In the genomic region with DNA sequence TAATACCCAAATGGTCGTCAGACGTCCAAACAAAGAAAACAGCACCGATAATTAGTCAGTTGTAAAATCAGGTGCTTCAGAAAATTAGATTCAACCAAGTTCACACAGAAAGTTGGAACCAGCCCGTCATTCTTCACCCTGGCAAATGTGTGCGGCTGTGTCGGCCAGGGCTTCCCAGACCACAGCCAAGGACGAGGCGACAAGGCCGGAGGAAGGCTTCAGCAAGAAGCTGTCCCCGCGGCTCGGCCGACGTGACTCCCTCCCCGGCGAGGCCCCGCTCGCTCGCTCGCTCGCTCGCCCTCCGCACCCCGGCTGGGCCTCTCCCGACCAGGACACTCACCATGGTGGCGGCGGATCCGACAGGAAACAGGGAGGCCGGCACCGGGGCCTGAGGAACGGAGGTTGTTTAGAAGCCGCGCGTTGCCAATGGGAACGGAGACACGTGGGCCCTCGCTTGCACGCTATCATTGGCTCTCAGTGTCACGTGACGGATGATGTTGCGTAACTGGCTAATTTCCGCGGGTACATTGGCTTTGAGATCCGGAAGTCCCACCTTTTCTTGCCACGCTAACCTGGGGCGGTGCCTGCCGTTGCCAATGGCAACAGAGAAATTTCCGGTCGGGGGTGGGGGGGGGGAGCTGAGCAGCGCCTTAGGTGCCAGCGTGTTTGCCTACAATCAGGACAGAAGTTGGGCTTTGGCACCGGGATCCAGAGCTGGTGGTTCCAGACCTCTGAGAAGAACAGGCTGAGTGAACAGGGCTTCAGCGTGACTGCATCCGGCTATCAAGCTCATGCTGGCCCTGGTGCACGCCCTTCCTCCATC, we compare ENCODE assay signal across 8 mouse cellular contexts. TPM values are rescaled to one million over a fixed set of nuclear protein-coding genes. Genes with fewer than 3 reads are reported as not detected.
DNase-seq lines count a peak whose midpoint lies in the region; ATAC-seq and TF ChIP-seq lines count a peak whose summit lies in the region.

A gene (minus strand): TSS at position 512 of the 823 bp plus-strand sequence.

- ATAC-seq in Patski: peak; percentile 96
- peak; percentile 100 for ATAC-seq in hindbrain, embryonic 13.5 days (ENCODE audit: low FRiP score)

- WGBS in hindbrain, embryonic 13.5 days: 1% methylated on average over 52 of the region's 55 CpGs

- CTCF ChIA-PET in Patski (lab: Charles Lee): interaction anchor here (1.2 kb wide), 1 partner anchor 10 kb away, joined by 3 read pairs; no protein-coding TSS in a partner anchor

- H3K36me3 ChIP-seq in hindbrain, embryonic 13.5 days: no peaks in the 10 kb centered on the region

- peak within 1 kb of the TSS; percentile 74 for H3K4me2 ChIP-seq in hindbrain, embryonic 13.5 days

- H3K4me3 ChIP-seq in hindbrain, embryonic 13.5 days: peak within 1 kb of the TSS; percentile 62

- H3K9ac ChIP-seq in hindbrain, embryonic 13.5 days: peak within 1 kb of the TSS; percentile 75

- peak; percentile 92 for DNase-seq in Patski (ENCODE audit: low read depth, low spot score)
- DNase-seq in cerebellum, postnatal 14 days: peak; percentile 96 to 97
- DNase-seq in frontal cortex, postnatal 14 days (ENCODE audit: low spot score in 2 of 2): peak; percentile 94 to 95
- peak; percentile 80 to 87 for DNase-seq in layer of hippocampus, postnatal 25 days (ENCODE audit: extremely low spot score in 1 of 2, low spot score in 1 of 2)
- DNase-seq in lung, postnatal 25 days (ENCODE audit: low spot score): peak; percentile 98
- DNase-seq in retina, embryonic 14.5 days (ENCODE audit: low spot score): peak; percentile 99
- peak; percentile 93 for DNase-seq in thymus, postnatal 4 days

- H3K27ac ChIP-seq in hindbrain, embryonic 13.5 days: peak within 1 kb of the TSS; percentile 69

- peaks cover 9% of the 10 kb centered on the region for H3K27me3 ChIP-seq in Patski
- no peaks in the 10 kb centered on the region for H3K27me3 ChIP-seq in hindbrain, embryonic 13.5 days

- H3K4me1 ChIP-seq in hindbrain, embryonic 13.5 days (replicated peaks): peaks cover 14% of the 10 kb centered on the region

- H3K9me3 ChIP-seq in hindbrain, embryonic 13.5 days: no peaks in the 10 kb centered on the region

- no peak for TF ChIP-seq CTCF in Patski (IDR thresholded peaks at IDR 0.05)

- POLR2A ChIA-PET in Patski (lab: Charles Lee): no interaction called here

- in situ Hi-C loops in Patski (cut with MboI; ENCODE audit: low pct_unique_long_range_greater_than_20kb): no loop called here

RNA-seq across cellular contexts. Expression of the gene that starts here (rescaled TPM):
- 71.0 TPM for polyA plus RNA-seq in Patski (2021)
- 57.2 and 60.3 TPM in 2 replicates for polyA plus RNA-seq in hindbrain, embryonic 13.5 days (2015; fragmentation: Nextera tagmentation; extraction: Ambion mirVana)
- total RNA-seq in layer of hippocampus, postnatal 25 days (2021): 10 to 100 TPM; 60.1 to 64.8 TPM

Comparison
In these comparisons a context has a peak if more than half of its experiments do, and no peak if none do; other contexts are left out.
1. Peak in every context shown above with its lines: DNase-seq, ATAC-seq, H3K4me3 ChIP-seq and H3K27ac ChIP-seq.